Mouse (Mus musculus) urinary bladder, postnatal 14 days (tissue): ENCODE measurements around the gene Fn3krp.
A peak's percentile ranks its signal among the peaks of the same experiment; 100 is the strongest.

Experiments used
- DNase-seq: peaks from one replicate; pipeline ENCODE4 v3.0.0; 2021; ENCODE audit warnings: low spot score

Fn3krp gene

GRCm38 (mm10) chr11:121420830-121421552 is at the start of gene Fn3krp:
TSS of gene Fn3krp (plus strand) at chr11:121421401.
- DNase-seq = peak; percentile 100

- DNase-seq = no peak
These were observed 47.9 kb upstream of the Fn3krp start for GRCm38 (mm10) chr11:121373305-121373704.

GRCm38 (mm10) chr11:121378644-121379043 is 42.6 kb upstream of the Fn3krp start:
- DNase-seq = no peak

- DNase-seq = no peak
These were observed 40.9 kb upstream of the Fn3krp start for GRCm38 (mm10) chr11:121380294-121380693.

- DNase-seq = peak; percentile 95
These were observed 33.2 kb upstream of the Fn3krp start, which contains the start of gene Rab40b for GRCm38 (mm10) chr11:121387750-121388553. TSS of gene Rab40b (minus strand) at chr11:121388251.

GRCm38 (mm10) chr11:121388554-121388945 is 32.7 kb upstream of the Fn3krp start:
- no peak for DNase-seq

- DNase-seq = no peak
These were observed 30.4 kb upstream of the Fn3krp start for GRCm38 (mm10) chr11:121390793-121391192.

GRCm38 (mm10) chr11:121392405-121392804 is 28.8 kb upstream of the Fn3krp start:
- DNase-seq = no peak

GRCm38 (mm10) chr11:121407366-121408155 is 13.6 kb upstream of the Fn3krp start:
- no peak for DNase-seq

GRCm38 (mm10) chr11:121414762-121415161 is 6.4 kb upstream of the Fn3krp start:
- DNase-seq = no peak

GRCm38 (mm10) chr11:121415351-121415750 is 5.8 kb upstream of the Fn3krp start:
- DNase-seq = no peak

- DNase-seq = no peak
These were observed 3.2 kb upstream of the Fn3krp start for GRCm38 (mm10) chr11:121417971-121418370.

GRCm38 (mm10) chr11:121418932-121419331 is 2.3 kb upstream of the Fn3krp start:
- no peak for DNase-seq

GRCm38 (mm10) chr11:121420379-121420778 is 822 bp upstream of the Fn3krp start:
- DNase-seq = no peak

- DNase-seq = no peak
These were observed 462 bp downstream of the Fn3krp start for GRCm38 (mm10) chr11:121421553-121422173.

- DNase-seq = no peak
These were observed 12.2 kb downstream of the Fn3krp start for GRCm38 (mm10) chr11:121433397-121433796.

GRCm38 (mm10) chr11:121434156-121435155 is 13.3 kb downstream of the Fn3krp start, which contains the start of gene Fn3k:
TSS of gene Fn3k (plus strand) at chr11:121434913.
- DNase-seq = peak; percentile 88

- DNase-seq = no peak
These were observed 16.0 kb downstream of the Fn3krp start for GRCm38 (mm10) chr11:121437236-121437635.

GRCm38 (mm10) chr11:121439686-121440292 is 18.6 kb downstream of the Fn3krp start:
- no peak for DNase-seq

GRCm38 (mm10) chr11:121441653-121442052 is 20.5 kb downstream of the Fn3krp start:
- DNase-seq = no peak
